Mouse (Mus musculus) testis, adult 2 months (tissue): ENCODE data around the gene Pkp1. TPM values are rescaled to one million over a fixed set of nuclear protein-coding genes. Genes with fewer than 3 reads are reported as not detected.

Experiments
- H3K27ac ChIP-seq: fragments of 200-500 bp; 2 replicates; pipeline ENCODE4 v1.5.1; 2012; ENCODE audit warnings: low read depth, low read length; ENCODE audit not compliant: control insufficient read depth, insufficient read depth
- H3K27me3 ChIP-seq: fragments of 200-500 bp; 2 replicates; pipeline ENCODE4 v1.6.1; 2012; ENCODE audit warnings: mild to moderate bottlenecking, low read length, moderate library complexity; ENCODE audit not compliant: control insufficient read depth, insufficient read depth
- H3K36me3 ChIP-seq: fragments of 200-500 bp; 2 replicates; pipeline ENCODE4 v1.6.1; 2012; ENCODE audit warnings: mild to moderate bottlenecking, low read length; ENCODE audit not compliant: control insufficient read depth, insufficient read depth
- H3K4me1 ChIP-seq: fragments of 200-500 bp; 2 replicates; pipeline ENCODE4 v1.6.1; 2012; ENCODE audit warnings: low read length; ENCODE audit not compliant: control insufficient read depth, insufficient read depth
- H3K4me3 ChIP-seq: fragments of 200-500 bp; 2 replicates; pipeline ENCODE4 v1.5.1; 2012; ENCODE audit warnings: low read depth, mild to moderate bottlenecking, low read length, moderate library complexity, mixed read lengths; ENCODE audit not compliant: control insufficient read depth
- CTCF ChIP-seq: fragments of 200-500 bp; IDR thresholded peaks from 2 replicates; pipeline ENCODE4 v1.5.1; 2012; ENCODE audit warnings: low read depth, mild to moderate bottlenecking, inconsistent platforms, low read length, moderate library complexity; ENCODE audit not compliant: control insufficient read depth, insufficient read depth, insufficient replicate concordance
- POLR2A ChIP-seq: fragments of 200-500 bp; IDR thresholded peaks from 2 replicates; pipeline ENCODE4 v1.6.1; 2012; ENCODE audit warnings: low read depth, mild to moderate bottlenecking, inconsistent platforms, low read length, moderate library complexity; ENCODE audit not compliant: control insufficient read depth
- polyA plus RNA-seq: library from polyadenylated mRNA; depleted of rRNA; stranded (reverse); fragments of >200 nt; gene quantifications from 2 replicates; pipeline ENCODE4 v1.2.3, GENCODE M21; 2012

The Pkp1 gene
- polyA plus RNA-seq, 1 experiment = 6.5 TPM

GRCm38 (mm10) chr1:135847139-135847562, 71.9 kb downstream of the Pkp1 start:
- H3K27me3 ChIP-seq = no peaks in the 10 kb centered on the region
- peak; percentile 51; the same call in 1 of the 2 replicates for TF ChIP-seq CTCF
- no peak for TF ChIP-seq POLR2A
- H3K27ac ChIP-seq = no peak overlapping the region

GRCm38 (mm10) chr1:135846632-135847031, 72.4 kb downstream of the Pkp1 start:
- TF ChIP-seq POLR2A (no peak), CTCF (no peak)

More at GRCm38 (mm10) chr1:135847139-135847562, 71.9 kb downstream of the Pkp1 start:
- Histone ChIP-seq H3K4me3 (no peak overlapping the region), H3K4me1 (no peaks in the 10 kb centered on the region), H3K36me3 (no peaks in the 10 kb centered on the region)

DNA sequence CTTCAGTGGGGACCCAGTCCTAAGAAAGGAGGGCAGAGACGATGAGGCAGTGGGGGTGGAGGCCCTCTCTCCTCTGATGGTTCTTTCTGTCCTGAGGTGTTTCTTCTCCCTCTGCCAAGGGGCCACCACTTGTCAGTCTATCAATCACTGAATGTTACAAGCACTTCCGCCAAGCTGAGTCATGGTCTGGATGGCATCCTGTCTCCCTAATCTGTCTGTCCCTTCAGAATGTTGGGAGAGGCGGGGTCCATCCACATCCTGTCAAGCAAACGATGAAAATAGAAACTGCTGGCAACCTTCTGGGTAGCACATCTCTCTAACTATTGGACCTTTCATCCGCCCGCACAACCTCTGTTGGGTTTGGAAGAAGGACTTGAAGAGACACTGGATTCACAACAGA, 74.5 kb downstream of the Pkp1 start:
- Histone ChIP-seq H3K36me3 (no peaks in the 10 kb centered on the region), H3K27me3 (no peaks in the 10 kb centered on the region), H3K4me3 (no peak overlapping the region), H3K4me1 (no peaks in the 10 kb centered on the region), H3K27ac (no peak overlapping the region)
- TF ChIP-seq POLR2A (no peak), CTCF (no peak)

More at GRCm38 (mm10) chr1:135846632-135847031, 72.4 kb downstream of the Pkp1 start:
- H3K36me3 ChIP-seq = no peaks in the 10 kb centered on the region
- H3K27me3 ChIP-seq = no peaks in the 10 kb centered on the region
- no peak overlapping the region for H3K4me3 ChIP-seq
- no peaks in the 10 kb centered on the region for H3K4me1 ChIP-seq
- H3K27ac ChIP-seq = no peak overlapping the region

GRCm38 (mm10) chr1:135843519-135844262, 75.3 kb downstream of the Pkp1 start:
- Histone ChIP-seq H3K27ac (no peak overlapping the region), H3K4me1 (no peaks in the 10 kb centered on the region), H3K36me3 (no peaks in the 10 kb centered on the region), H3K27me3 (no peaks in the 10 kb centered on the region), H3K4me3 (no peak overlapping the region)
- no peak for TF ChIP-seq CTCF
- no peak for TF ChIP-seq POLR2A

DNA sequence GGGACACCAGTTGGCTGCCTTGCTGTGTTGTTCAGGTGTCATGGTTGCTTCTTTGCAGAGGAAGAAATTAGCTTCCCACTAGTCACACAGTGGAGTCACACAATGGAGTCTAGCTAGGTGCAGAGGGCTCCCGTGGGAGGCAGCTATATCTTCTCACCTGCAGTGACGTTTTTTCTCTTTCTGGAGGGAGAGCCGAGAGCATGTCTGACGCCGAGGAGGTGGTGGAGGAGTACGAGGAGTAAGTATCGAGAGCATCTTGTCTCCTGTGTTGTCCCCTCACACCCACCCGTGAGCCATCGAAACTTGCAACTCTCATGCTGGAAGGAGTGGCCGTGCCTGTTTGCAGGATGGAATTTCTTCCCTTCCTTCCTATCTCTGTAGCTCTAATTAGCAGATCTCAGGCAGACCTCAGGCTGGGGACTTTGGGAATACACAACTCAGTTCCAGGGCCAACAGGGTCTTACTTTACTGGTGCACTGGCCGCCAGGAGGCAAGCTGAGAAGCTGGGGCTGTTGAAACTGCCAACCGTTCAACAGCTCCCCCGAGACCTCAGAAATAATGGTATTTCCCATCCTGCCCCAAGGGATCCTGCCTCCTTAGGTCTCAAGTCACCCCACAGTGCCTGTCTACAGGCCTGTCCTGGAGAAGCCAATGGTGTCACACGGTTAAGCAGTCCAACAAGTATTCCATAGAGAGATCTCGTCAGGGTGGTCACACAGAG, 78.2 kb downstream of the Pkp1 start:
- no peak for TF ChIP-seq CTCF
- TF ChIP-seq POLR2A = no peak
- H3K4me3 ChIP-seq = no peak overlapping the region
- no peaks in the 10 kb centered on the region for H3K27me3 ChIP-seq
- no peak overlapping the region for H3K27ac ChIP-seq
- H3K4me1 ChIP-seq = no peaks in the 10 kb centered on the region
- no peaks in the 10 kb centered on the region for H3K36me3 ChIP-seq

DNA sequence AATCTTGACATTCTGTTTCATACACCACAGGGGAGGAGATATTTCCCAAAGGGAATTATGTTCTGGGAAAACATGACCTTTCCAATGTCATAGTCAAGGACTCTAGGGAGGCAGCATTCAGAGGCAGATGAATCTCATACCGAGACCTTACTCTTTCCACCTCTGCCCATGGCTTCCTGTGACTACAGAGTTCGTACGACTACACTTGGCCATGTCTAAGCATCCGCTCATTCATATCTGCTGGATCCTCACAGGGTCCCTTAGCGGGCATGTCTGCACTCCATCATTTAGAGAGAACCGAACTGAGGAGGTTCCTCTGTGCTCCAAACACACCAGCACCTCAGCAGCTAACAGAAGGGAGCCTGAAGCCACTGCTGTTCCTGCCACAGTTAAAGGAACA, 79.9 kb downstream of the Pkp1 start:
- Histone ChIP-seq H3K4me1 (no peaks in the 10 kb centered on the region), H3K4me3 (no peak overlapping the region), H3K27me3 (no peaks in the 10 kb centered on the region), H3K27ac (no peak overlapping the region), H3K36me3 (no peaks in the 10 kb centered on the region)
- no peak for TF ChIP-seq CTCF

- Histone ChIP-seq H3K27ac (no peak overlapping the region), H3K27me3 (no peaks in the 10 kb centered on the region), H3K4me1 (no peaks in the 10 kb centered on the region), H3K36me3 (no peaks in the 10 kb centered on the region), H3K4me3 (no peak overlapping the region)
- TF ChIP-seq CTCF (no peak), POLR2A (no peak)
These were observed 80.4 kb downstream of the Pkp1 start for GRCm38 (mm10) chr1:135838626-135839025.
